Mouse (Mus musculus): ENCODE measurements around the gene Mup11.
"Not testable (repeated sequence)": the region's sequence is repeated elsewhere in the genome, so short reads cannot be mapped to it uniquely, and the experiment has no call there.

Gene Mup11

DNA sequence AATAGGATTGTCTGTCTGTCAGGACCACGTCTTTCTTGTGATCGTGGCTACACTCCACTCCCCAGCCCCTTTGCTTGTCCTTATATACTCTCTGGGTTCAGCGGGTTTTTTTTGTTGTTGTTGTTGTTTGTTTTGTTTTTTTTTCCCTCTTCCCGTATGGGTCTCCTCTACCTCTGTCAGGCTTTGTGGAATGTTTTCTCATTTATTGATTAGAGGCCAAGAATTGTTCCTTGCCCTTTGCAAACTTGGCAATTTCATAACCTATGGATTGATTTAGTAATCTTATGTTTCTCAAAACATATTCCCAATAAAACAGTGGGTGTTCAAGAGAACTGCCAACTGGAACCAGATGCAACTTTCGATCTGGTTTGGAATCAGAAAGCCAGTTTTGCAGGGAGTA, at the start of gene Mup11:
Gene Mup11 (minus strand): TSS at position 101 of the 400 bp plus-strand sequence.
- DNase-seq (ENCODE audit: low spot score in 2 of 2): not testable (repeated sequence)

Measured in frontal cortex, postnatal 14 days (tissue).